Mouse (Mus musculus): ENCODE results near the gene Amigo1.

Amigo1 gene

DNA sequence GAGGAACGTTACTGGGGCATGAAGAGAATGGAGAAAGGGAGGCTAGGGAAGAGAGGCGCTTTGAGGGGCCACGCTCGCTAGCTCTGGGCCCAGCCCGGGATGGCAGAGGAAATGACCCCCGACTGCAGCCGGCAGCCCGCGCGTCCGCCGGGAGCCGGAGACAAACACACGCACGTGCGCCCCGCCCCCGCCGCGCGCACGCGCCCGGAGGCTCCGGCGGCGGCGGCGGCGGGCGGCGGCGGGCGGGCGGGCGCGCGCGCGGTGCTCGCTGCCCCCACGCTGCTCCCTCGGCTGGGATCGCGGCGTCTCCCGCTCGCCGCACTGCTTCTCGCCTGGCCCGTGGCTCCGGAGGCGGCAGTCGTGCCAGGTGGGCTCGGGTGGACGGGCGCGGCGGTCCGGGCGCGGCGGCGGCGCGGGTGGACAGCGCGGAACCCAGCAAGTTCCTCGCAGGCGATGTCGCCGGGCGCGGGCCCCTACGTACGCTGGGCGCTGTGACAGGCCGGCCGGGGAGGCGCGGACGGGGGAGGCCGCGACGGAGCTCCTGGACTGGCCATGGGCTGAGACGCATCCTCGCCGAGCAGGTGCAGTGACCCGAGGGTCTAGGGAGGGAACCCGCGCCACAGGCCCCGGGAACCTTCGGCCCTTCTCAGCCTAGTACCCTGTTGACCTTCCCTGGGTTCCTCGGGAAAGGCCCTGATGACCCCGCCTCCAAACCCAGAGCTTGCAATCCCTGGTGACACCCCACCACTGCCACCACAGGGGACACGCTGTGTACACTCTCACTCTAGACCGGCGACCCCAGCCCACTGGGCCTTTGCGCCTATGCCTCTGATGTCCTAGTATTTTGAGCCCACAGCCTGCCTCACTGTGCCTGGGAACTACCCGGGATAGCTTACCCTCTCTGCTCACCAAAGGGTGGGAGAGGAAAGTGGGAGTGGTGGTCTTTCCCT lies at the start of gene Amigo1:
Amigo1 (plus strand) TSS at position 238 of the 950 bp plus-strand sequence.
- DNase-seq, result no peak

GRCm38 (mm10) chr3:108139113-108139512 lies 47.0 kb upstream of the Amigo1 start:
- no peak for DNase-seq

DNA sequence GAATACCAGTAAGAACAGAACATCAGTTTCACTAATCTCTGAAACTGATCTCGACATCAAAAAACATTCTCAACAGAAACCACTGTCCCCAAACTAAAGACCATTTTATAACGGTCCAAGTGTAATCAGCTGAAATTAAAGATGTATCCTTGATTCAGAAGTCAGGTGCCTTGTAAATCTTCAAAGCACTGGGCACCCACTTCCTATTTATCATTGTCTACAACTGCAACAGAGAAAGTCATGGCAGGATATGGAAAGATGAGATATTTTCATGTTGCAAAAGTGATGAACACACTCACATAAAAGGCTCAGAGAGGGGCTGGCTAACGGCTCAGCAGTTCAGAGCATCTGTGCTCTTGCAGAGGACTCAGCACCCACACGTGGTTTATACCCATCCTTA lies 45.3 kb upstream of the Amigo1 start:
- no peak for DNase-seq

DNA sequence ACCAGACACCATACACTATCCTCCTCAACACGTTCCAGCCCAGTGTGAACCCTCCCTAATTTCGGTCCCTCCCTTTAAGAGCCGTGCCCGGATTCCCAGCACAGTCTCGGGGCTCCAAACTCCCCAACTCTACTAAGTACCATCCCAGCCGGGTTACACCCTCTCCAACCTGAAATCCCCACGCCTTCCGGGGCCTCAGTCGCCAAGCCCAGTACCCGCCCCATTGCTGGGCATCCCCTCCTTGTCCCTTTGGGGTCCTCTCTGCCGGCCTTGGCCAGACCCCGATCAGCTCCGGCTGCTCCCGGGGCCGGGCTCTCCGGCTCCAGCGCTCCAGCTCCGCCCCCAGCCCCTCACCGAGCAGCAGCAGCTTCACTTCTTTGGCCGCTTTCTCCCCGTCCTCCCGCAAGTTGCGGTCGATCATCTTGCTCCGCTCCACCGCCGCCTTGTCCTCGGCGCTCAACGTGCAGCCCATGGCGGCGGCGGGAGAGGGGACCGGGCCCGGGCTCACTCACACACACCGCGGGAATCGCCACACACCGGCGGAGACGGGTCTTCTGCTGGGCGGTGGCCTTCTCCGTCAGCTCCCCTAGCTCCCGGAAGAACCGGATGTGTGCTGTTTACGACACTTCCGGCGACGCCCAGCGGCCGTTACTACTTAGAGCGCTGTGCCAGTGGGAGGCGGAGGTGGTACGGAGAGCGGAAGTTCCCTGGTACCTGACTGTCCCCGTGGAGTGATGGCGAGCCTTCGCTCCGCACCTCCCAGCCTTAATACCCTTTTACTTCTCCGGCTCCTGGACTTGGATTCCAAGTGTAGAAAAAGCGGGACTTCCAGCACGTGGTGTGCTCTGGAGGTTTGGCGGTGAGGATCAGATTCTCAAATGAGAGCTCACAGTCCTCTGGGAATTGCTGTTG lies 40.3 kb upstream of the Amigo1 start, which contains the start of gene Gnai3:
Gnai3 (minus strand) TSS at position 613 of the 912 bp plus-strand sequence.
- DNase-seq, result peak; percentile 92

DNA sequence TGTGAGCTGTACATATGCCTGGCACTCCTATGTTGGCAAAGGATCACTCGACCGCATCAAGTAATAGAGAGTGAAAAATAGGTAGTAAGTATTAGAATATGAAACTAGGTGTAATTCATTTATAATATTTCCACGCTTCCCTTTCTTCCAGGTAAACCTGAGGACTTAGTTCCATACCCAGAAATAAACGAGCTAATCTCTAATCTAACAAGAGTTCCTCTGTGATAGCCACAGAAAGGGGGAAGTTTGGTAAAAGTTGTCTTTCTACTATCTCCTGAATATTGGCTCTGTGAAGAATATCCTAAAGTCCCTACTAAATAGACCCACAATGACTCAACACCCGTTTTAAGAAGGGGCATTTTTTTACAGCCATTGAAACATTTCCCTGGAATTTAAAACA lies 39.5 kb upstream of the Amigo1 start:
- no peak for DNase-seq

GRCm38 (mm10) chr3:108147386-108148235 lies 38.5 kb upstream of the Amigo1 start:
- DNase-seq, result peak; percentile 88

- no peak for DNase-seq
Measured at GRCm38 (mm10) chr3:108152290-108152689, 33.8 kb upstream of the Amigo1 start.

- peak; percentile 81 for DNase-seq
Measured at GRCm38 (mm10) chr3:108154656-108155055, 31.5 kb upstream of the Amigo1 start, which contains the start of gene Gpr61. Gene Gpr61, minus strand, starts transcription at chr3:108154882.

- DNase-seq, result peak; percentile 87
Measured at GRCm38 (mm10) chr3:108158383-108159037, 27.6 kb upstream of the Amigo1 start.

- no peak for DNase-seq
Measured at GRCm38 (mm10) chr3:108164091-108164490, 22.0 kb upstream of the Amigo1 start.

DNA sequence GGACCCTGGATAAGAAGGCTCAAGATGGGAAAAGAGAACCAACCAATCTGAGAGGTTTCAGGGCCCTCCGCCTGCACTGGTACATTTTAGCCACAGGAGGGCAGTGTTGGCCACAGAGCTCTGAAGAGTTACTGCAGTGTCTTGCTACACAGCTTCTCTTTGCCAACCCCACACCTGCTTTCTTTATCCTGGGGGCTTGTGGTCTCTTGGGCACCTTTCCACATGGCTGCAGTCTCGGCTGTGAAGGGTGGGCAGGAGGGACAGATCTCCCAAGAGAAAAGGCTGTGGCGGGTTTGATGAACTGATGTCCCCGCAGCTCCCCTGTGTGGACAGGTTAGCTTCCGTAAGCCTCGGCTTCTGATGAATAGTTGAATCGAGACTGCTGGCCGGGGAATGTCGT lies 21.3 kb upstream of the Amigo1 start:
- DNase-seq, result peak; percentile 66

DNA sequence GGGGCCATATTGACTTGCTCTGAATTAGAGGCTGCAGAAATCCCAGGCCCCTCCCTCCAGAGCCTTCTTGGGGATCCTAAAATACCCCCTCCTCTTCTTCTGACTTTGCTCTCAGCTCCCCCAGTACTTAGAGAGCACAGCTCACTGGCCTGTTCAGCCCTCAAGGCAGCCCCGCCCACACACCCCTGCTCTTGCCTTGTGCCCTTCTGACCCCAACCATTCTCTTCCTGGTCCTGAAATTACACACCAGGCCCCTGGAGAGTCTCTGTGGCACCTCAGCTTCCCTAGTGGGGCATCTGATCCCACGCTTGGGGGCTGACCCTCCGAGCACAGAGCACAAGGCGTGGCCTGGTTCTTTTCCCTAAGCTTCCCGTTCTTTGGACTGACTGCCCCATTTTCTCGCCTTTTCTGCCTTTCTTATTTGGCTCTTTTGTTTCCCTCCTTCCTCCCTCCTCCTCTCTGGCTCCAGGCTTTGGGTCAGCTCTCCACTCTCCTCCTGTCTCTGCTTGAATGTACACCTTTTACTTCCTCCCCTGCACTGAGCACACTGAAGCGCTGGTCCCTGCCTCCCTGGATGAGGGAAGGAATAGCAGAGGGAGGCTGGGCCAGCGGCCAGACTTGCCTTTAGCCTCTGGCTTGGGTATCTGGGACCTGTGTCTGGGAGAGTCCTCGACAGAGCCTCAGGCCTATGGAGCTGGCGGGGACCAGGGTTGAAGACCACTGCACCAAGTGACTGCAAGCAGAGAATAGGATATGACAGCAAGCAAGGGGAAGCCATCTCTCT lies 20.4 kb upstream of the Amigo1 start:
- no peak for DNase-seq

DNA sequence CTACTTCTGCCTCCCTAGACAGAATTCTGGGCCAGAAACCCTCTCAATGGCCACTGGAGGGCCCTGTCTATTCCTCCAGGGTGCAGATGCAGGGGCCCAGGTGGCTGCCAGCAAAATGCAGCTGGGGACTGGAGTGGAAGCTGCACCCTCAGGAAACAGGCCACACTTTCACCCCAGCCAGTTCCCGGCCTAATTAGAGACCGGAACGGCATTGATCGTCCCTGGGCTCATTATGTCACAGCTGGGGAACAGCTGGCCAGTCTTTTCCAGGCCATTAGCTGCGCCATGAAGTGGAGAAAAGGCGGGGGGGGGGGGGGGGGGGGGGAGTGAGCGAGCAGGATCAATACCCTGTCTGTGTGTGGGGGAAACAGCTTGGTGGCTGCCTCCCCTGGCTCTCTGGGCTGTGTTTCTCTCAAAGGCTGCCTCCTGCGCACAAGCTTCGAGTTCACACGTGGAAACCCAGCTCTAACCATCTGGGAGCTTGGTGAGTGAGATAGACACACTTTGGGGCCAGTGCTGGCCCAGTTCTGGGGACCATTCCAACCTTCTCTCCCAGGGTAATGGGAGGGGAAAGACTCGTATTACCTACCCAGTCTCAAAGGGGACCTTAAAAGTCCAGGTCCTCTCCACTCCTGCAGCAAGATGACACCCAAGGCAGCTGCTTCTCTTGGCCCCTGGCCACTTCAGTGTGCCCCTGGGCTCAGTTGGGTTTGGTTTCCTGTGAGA lies 19.5 kb upstream of the Amigo1 start:
- DNase-seq, result peak; percentile 82

DNA sequence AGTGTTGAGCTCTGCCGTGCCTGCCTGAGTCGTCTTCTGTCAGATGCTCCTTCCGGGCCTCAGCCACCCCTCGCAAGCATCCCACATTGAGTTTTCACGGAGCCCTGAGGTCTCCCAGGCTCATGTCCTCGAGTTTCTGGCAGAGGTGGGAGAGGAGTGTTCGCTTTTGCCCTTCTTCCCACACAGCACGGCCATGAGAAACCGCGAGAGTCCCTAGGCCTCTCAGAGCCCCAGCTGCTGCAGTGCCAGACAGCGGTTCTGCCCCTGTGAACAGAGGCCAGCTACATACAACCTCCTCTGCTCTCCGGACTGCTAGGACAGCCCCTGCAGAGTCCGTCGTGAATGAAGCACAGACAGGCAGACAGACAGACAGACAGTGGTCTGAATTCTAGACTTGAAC lies 18.6 kb upstream of the Amigo1 start:
- no peak for DNase-seq

DNA sequence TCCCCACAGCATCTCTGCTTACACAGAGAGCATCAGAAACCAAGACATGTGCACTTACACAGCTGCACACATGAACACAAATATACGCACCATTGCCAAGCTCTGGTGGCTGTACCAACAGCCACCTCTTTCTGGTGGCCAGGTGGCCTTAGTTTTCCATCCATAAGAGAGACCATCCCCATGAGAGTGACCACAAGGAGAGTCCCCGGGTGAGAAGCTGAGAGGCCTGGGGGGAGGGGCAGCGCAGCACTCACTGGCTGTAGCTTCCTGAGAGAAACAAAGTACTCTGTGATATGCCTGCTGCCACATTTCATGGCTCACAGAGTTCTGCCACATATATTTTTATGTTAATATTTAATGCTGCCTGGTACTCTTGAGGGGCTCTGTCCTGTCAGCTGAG lies 16.9 kb upstream of the Amigo1 start:
- DNase-seq, result no peak

DNA sequence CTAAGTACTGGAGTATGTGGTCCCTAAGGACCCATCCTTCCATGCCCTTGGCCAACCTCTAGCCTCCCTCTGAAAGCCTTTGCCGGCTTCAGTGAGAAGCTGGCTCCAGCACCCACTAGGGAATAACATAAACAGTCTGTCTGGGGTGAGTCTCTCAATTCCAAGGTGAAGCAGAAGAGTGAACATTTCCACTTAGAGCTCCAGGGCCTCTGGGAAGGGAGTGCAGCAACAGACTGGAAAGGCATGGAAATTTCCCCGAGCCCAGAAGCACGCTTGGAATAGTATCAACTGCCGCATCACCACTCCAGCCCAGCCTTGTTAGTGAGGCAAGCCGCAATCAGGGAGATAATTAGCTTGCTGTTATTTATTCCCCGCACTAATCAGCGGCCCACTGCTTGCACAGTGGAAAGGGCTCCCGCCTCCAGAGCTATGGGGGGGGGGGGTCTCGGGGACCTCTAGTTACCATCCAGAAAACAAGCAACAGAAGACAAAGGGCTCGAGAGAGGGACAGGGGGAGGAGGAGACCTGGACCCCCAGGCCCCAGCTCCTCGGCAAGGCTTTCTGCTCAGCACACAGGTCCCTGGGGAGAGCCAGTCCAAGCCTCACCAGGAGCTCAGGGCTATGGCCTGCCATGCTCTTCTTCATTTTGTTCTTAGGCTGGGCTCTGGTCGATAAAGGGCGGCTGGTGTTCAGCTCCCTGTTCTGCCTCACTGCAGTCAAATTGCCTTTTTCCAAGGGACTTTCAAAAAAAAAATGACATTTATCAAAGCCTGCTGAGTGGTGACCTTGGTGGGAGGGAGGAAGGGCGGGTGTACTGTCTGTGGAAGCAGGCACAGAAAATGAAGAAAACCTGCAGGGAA lies 11.2 kb upstream of the Amigo1 start:
- peak; percentile 85 for DNase-seq

DNA sequence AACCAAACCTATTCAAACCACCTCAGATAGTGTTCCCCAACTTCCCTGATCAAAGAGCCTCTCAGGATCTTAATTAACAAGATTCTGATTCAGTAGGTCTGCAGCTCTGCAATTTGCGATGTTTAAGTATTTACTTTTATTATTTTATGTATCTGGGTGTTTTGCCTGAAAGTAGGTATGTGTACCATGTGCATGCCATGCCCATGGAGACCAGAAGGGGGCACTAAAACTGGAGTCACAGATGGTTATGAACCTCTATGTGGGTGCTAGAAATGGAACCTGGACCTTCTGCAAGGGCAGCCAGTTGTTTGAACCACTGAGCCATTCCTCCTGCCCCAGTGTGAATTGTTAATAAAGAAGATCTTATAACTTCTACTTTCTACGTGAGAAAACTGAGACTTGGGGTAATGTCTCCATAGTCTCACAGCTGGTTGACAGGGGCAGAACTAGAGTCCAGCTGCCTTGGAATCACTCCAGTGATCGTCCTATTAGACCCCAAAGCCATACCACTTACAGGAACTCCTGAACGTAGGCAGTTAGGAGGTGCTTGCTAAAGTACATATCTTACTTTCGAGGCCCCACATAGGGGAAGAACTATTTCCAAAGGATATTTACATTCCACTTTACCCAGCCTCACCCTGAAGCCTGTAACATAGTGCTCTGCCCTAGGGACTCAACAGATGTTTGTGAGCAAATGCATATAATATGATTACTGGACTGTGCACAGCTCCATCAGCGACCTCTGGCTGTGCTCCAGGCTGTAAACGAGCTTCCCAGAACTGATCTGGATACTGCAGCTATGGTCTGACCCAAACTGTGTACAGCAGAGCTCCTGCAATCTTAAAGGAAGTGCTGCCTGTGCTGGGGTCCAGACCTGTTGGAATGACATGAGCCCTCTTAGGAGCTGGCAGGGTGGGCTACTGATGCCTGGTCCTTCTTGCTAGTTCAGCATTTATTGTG lies 7.1 kb upstream of the Amigo1 start:
- no peak for DNase-seq

GRCm38 (mm10) chr3:108180514-108180913 lies 5.6 kb upstream of the Amigo1 start:
- no peak for DNase-seq
